Mouse (Mus musculus) skeletal muscle tissue, adult 2 months (tissue): Measurements from ENCODE around the gene Kank4.
A peak's percentile ranks its signal among the peaks of the same experiment; 100 is the strongest.
"Not testable (repeated sequence)": the region's sequence is repeated elsewhere in the genome, so short reads cannot be mapped to it uniquely, and the experiment has no call there.

Source experiments
- DNase-seq: peaks from one replicate; pipeline ENCODE4 v3.0.0-alpha.2; 2012; ENCODE audit warnings: low read depth, low spot score

Gene Kank4

GRCm38 (mm10) chr4:98776721-98777427, 40.5 kb downstream of the Kank4 start:
- no peak for DNase-seq

- no peak for DNase-seq
These were observed 43.6 kb downstream of the Kank4 start for GRCm38 (mm10) chr4:98773785-98774184.

- no peak for DNase-seq
These were observed 49.9 kb downstream of the Kank4 start for GRCm38 (mm10) chr4:98767134-98768133.

DNA sequence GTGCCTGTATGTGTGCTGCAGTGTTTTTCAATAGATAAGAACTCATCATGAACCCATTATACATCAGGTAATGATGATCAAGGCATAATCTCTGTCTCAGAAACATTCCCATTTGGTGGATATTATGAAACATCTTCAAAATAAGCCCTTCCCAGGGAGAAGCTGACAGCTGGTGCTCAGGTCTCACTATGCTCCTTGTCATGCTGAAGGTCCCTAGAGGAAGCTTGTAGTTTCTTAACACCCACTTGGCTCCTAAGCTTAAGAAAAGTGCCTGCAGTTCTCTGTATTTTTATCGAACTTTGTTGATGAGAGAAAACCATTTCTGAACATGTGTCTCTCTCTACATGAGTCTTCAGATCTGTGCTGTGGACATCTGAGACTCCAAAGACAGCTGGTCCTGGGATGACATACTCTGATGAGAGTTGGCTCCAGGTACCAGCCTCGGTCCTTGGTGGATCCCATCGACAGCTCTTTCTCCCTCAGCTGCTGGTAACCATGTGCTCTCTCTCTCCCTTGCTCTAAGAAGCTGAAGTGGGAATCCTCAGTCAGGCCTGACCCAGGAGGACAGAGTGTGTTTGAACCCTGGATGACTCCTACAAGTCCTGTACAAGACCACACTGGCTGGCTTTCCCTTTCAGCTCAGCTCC, 58.3 kb downstream of the Kank4 start:
- no peak for DNase-seq

GRCm38 (mm10) chr4:98758012-98758821, 59.1 kb downstream of the Kank4 start:
- DNase-seq = no peak

DNA sequence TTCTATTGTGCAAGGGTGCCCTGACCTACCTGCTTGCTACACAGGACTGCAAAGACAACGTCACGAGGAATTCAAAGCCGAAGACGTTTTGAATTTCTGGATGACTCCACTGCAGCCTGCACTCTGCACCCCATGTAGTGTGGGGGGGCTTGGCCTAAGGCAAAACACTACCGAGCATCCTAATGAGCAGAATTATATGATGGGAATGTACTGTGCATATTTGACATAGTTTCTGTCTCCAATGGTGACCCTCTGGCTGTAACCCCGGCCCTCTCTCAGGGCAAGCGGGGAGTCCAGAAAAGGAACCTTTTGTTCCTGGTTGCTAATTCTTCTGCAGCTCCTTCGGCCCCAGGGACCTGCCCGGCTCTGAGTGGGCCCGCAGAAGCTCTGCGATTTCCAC, 61.2 kb downstream of the Kank4 start:
- no peak for DNase-seq

- no peak for DNase-seq
These were observed 62.9 kb downstream of the Kank4 start for GRCm38 (mm10) chr4:98754456-98754855.

DNA sequence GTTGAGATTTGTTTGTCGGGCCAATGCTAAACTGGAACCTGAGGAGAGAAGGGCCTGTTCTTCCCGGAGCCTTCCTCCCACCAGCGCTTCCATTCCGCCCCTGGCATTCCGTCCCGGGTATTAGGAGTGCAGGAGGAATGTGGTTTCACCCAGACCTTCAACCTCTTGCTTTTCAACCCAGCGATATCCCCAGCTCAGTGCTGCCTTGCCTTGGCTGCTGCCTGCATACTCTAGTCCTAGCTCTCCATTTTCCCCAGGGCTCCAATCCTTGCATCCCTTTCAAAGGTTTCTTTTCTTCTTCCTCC, 73.5 kb downstream of the Kank4 start:
- no peak for DNase-seq

GRCm38 (mm10) chr4:98743209-98743905, 74.0 kb downstream of the Kank4 start:
- DNase-seq = no peak

DNA sequence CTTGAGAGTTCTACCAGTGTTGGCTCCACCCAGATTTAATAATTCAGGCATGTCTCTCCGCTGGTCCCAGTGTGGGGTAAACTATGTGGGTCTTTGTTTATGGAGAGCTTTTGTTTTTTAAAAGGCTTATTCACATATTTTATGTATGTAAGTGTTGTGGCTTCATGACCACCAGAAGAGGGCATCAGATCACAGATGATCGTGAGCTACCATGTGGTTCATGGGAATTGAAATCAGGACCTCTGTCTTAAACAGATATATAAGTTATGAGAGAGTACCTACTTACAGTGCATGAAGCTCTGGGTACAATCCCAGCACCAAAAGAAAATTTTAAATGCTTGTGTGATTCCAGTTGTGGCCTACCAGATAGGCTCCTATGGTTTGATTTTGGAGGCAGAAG, 77.6 kb downstream of the Kank4 start:
- no peak for DNase-seq

DNA sequence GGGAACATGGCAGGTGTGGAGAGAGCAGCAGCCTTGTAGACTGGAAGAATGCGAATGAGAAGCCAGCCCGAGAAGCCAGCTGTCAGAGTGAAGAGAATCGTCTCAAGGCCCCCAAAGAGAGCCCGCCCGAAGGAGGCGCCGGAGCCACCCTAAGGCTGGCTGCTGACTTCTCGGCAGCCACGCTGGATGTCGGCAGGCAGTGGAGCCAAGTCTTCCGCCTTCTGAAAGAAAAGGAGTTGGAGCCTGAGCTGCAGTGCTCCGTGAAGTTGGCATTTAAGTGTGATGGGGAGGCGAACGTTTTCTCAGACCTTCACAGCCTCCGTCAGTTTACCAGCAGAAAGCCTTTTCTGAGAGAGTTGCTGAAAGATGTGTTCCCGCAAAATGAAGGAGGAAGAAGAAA, 83.7 kb downstream of the Kank4 start:
- DNase-seq = no peak

- DNase-seq = no peak
These were observed 88.6 kb downstream of the Kank4 start for GRCm38 (mm10) chr4:98728716-98729115.

DNA sequence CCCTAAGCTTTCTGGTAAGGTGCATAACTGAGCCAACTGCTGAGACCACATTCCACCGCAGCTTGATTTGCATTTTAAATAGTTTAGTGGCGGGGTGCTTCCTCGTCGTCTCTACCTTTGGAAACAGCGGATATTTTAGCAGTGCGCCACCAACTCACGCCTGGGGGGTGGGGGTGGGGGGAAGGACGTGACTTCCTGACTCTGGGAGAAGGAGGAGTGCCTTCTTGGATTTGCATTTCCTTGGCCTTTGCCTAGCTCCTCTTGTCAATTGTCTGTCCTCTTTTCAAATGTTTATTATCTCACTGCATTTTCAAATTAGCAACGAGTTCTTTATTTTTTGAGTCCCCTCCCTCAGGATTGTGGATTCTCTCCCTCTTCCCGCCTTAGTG, 89.4 kb downstream of the Kank4 start:
- no peak for DNase-seq

DNA sequence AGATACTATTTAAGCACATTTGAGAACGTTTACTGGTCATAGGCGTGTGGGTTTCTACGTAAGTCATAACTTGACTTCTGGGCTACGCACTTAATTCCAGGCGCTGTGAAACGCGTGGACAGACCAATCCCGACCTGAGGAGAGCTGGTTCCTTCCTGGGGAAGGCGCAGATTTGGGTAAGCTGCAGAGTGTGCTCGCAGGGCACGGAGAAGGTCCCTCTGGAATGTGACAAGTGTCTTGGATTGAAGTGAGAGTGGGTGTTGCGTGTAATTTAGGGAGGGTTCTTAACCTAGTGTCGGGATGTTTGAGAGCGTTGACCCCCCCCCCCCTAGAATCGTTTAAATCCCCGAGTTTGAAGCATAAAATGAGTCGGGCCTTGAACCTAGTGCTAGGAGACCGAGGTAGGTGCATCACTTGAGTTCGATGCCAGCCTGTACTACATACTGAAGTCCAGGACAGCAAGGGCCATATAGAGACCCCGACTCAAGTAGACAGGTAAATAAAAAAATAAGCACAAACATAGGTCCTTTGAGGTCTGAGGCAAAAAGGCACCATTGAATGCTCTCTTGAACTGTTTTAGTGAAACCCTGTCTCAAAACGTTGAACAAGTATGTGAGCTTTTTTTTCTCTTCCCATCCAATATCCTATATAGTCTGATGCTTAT, 89.9 kb downstream of the Kank4 start:
- DNase-seq = no peak

DNA sequence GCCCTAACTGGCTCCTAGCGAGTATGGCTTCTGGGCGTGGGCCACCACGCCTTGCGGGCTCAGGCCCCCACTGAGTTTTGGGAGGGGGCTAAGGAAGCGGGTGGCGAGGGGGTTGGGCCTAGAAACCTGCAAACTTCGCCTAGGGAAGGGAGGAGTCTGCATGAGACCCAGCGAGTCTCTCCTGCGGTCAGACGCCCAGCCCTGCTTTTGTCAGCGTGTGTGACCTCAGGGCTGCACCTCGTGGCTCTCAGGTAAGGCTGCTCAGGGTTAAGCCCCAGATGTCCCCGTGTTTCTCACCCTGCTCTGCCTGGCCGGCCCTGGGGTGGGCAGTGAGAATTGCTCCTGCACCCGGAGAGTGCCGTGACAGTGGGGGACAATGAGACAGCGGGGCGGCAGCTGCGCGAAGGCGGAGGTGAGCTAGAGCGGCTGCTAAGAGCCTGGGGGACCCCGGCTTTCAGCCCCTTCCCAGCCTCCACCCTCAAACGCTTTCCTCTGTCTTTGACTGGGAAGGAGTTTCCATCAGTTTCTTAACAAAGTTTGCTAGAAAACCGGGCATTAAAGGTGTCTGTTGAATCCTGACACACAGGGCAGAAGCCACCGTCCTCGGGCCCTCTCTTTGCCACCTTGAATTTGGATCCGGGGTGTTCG, 90.6 kb downstream of the Kank4 start, which contains the start of gene L1td1:
Gene L1td1 (plus strand): TSS at position 145 of the 648 bp plus-strand sequence.
- no peak for DNase-seq

DNA sequence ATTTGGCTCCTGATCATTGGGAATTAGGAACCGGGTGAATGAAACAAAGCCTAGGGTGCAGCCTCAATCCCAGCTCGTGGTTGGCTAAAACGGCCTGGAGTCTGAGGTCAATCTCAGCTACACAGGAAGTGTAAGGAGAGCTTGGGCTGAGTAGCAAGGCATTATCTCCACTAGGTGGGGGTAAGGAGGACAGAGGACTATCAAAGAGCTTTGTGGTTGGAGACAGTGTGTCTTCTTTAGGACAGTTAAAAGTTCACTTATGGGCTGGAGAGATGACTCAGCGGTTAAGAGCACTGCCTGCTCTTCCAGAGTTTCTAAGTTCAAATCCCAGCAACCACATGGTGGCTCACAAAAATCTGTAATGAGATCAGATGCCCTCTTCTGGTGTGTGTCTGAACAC, 91.9 kb downstream of the Kank4 start:
- DNase-seq = no peak

GRCm38 (mm10) chr4:98724682-98725081, 92.7 kb downstream of the Kank4 start:
- DNase-seq = not testable (repeated sequence)

- peak; percentile 46 for DNase-seq
These were observed 94.9 kb downstream of the Kank4 start for GRCm38 (mm10) chr4:98722454-98722853.

DNA sequence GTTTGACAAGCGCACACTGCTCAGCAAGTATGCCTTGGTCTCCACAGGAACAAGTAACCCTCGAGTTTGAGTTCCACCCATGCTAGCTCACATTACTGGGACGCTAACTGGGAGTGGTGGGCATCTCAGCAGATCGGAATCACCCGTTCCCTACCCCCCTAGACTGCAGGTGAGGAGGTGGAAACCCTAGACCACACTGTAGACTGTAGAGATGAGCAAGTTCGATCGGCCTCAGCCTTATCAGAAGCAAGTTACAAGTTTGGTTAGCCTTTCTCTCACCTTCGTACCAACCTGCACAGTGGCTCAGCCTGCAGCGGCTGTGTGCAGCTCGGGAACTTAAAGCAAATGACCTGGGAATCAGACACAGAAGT, 98.8 kb downstream of the Kank4 start:
- no peak for DNase-seq
